Mouse (Mus musculus) layer of hippocampus, adult 9-11 months (tissue): ENCODE results near the gene Ntsr1.

Experiments used
- DNase-seq: peaks from one replicate; pipeline ENCODE4 v3.0.0; 2022

The Ntsr1 gene

DNA sequence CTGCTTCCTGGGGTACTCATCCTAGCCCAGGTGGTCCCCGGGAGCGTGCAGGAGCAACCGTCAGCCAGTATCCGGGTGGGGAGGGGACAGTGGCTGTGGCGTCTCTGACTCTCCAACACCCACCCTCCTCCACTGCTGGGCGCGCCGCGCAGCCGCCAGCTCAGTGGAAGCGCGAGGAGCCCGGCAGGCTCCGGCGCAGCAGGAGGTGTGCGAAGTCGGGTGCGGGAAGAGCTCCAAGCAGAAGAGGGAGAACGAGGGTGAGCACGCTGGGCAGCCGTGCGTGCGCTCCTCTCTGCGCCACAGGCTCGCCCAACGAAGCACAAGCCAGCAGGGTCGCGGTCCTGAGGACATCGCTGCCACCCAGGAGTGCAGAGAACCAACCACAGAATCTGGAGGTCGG lies at the start of gene Ntsr1:
Gene Ntsr1 (plus strand): TSS at position 236 of the 400 bp plus-strand sequence.
- DNase-seq = peak; percentile 15

- DNase-seq = no peak
Measured at GRCm38 (mm10) chr2:180450529-180450928, 49.2 kb upstream of the Ntsr1 start.

GRCm38 (mm10) chr2:180455723-180456698 lies 43.8 kb upstream of the Ntsr1 start, which contains the start of gene Slco4a1:
TSS of gene Slco4a1 (plus strand) at chr2:180456245.
- peak; percentile 55 for DNase-seq

DNA sequence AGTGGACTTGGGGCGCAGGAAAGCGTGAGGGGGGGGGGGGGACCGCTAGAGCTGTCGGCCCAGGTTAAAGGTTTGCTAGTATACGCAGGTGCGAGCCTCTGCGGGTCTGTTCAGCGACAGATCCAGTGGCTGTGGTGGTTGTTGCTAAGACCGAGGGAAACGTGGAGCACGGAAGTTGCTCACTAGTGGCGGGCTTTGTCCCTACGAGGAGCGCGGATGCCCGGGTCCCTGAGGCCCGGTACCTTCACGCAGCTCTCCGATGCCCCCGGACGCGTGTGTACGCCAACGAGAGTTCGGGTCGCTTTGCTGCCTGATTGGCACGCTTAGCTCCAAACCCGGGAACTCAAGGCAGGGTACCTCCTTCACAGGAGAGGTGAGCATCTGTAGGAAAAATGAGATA lies 43.1 kb upstream of the Ntsr1 start:
- DNase-seq = no peak

DNA sequence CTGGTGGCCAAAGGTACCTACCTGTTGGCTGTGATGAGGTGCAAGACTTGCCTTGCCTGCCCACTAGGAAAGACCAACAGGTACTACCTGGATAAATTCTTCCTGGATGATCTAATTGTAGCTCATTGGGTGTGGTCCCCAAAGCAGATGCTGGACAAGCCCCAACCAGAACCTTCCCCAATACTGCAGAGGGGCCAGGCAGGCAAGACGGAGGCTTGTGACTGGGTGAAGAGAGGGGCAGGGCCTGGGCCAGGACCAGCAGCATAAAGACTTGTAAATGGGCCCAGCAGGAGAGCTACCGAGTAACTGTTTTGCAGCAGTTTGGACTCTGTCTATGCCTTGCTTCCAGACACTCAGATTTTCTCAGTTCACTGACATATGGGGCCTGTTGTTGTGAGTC lies 42.1 kb upstream of the Ntsr1 start:
- no peak for DNase-seq

- DNase-seq = no peak
Measured at GRCm38 (mm10) chr2:180459437-180459836, 40.3 kb upstream of the Ntsr1 start.

DNA sequence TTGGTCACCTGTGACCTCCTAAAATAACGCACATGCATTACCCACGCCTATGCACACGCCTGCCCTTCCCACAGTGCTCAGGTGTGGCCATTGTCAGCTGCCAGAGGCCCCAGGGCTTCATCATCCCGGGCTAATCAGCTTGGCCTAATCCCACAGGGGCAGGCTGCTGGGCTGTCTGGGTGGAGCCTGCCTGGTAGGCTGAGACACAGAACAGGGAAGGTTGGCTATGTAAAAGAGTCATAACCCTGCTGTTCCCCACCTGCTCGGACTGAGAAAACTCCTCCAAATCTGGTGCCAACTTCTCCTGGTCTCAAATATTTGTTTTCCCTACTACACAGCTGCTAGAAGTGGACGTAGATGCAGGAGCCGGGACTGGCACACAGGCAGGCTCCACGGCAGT lies 39.0 kb upstream of the Ntsr1 start:
- no peak for DNase-seq

GRCm38 (mm10) chr2:180462593-180462992 lies 37.2 kb upstream of the Ntsr1 start:
- DNase-seq = no peak

DNA sequence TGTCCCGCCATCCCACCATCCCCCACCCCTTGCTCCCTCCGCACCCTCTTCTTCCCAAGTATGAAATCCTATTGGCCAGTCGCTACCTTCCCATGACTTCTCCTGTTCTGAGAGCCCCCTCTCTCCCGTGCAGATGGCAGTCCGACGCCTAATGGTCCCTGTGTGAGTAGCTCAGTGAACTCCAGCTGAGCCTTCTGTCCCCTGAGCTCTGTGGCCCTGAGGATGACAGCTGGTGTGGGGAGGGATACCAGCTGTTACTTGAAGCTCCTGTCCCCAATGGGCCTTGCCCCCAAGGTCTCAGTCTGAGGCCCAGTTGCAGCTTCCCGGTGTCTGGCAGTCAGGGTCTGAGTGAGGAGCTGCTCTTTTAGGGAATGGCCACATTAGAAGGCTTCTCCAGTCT lies 33.3 kb upstream of the Ntsr1 start:
- DNase-seq = no peak

DNA sequence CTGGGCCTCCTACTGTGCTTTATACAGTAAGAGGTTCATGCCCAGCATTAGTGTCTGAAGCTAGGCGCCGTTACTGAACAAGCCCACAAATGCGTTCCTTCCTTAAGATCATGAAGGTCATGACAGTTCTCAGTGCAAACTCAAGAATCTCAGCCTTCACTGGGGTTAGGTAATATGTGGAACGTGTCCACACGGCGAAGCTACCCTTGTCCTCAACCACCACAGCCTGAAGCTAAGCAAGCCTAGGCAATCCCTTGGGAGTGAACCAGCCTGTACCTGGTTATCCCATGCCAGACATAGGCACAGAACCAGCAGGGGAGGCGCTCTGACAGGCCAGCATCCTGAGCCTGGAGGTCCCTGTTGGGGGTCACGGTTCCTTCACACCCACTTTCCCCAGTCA lies 30.9 kb upstream of the Ntsr1 start:
- no peak for DNase-seq

GRCm38 (mm10) chr2:180469768-180470167 lies 30.0 kb upstream of the Ntsr1 start:
- no peak for DNase-seq

DNA sequence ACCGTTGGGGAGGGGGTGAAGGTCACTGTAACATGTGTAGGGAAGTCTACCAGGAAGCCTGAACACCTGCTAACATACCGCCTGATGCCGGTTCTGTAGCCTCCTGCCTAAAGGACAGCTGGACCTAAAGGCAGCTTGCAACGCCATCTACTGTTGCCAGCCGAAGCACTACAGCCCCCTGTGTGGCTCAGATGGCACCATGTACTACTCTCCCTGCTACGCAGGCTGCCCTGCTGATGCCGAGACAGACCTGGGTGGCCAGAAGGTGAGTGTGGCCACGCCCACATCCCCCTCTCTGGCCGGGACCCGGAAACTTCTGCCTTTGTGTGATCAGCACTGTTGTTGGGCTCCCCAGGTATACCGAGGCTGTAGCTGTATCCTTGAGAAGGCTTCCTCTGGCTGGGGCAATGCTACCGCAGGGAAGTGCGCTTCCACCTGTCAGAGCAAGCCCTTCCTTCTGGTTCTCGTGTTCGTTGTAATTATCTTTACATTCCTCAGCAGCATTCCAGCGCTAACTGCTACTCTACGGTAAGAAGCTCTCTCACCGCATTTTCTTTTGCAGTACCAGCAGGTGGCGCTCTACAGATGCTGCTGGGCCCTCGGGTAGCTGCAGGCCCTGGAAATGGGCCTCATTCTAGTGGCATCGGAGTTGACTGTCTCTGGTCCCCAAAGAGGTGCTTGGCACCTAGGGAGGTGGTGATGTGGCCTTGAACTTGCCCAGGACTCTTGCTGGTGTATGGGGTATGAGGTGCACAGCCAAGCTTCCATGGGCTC lies 27.3 kb upstream of the Ntsr1 start:
- DNase-seq = no peak

- peak; percentile 74 for DNase-seq
Measured at GRCm38 (mm10) chr2:180473080-180473440, 26.7 kb upstream of the Ntsr1 start.

- DNase-seq = no peak
Measured at GRCm38 (mm10) chr2:180474864-180475263, 24.9 kb upstream of the Ntsr1 start.

- no peak for DNase-seq
Measured at GRCm38 (mm10) chr2:180482274-180482673, 17.5 kb upstream of the Ntsr1 start.

DNA sequence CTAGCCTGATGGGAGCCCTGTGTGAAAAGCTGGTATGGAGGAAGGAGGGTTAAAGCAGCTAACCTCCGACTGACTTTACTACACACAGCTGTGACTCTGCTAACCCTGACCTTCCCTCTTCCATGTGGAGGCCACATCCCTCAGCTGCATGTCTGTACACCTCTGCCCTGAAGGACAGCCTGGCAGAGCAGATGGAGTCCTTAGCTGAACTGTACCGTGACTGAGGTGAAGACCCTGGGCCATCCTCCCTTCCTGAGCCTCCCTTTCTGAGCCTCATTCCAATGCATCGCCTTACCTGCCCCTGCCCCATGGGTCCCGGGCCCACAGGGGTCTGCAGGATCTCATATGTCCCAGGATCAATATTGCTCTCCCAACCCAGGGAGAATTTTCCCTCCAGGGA lies 14.9 kb upstream of the Ntsr1 start:
- DNase-seq = no peak

DNA sequence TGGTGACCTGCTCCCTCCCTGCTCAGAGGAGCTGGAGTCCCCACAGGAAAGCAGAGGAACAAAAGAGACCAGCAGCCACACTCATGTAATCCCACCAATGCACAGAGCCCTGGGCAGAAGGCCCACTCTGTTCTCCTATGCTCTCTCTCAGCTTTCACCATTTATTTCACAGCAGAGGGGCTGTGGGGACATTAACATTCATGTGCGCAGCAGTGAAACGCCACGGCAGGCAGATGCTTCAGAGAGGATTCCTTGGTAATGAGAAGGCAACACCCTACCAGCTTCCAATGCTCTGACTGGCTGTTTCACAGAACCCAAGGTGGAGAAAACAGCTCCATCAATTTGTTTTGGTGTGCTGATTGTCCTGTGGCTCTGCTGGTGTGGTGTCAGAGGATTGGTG lies 14.5 kb upstream of the Ntsr1 start:
- no peak for DNase-seq

GRCm38 (mm10) chr2:180488210-180488751 lies 11.5 kb upstream of the Ntsr1 start:
- DNase-seq = peak; percentile 45

DNA sequence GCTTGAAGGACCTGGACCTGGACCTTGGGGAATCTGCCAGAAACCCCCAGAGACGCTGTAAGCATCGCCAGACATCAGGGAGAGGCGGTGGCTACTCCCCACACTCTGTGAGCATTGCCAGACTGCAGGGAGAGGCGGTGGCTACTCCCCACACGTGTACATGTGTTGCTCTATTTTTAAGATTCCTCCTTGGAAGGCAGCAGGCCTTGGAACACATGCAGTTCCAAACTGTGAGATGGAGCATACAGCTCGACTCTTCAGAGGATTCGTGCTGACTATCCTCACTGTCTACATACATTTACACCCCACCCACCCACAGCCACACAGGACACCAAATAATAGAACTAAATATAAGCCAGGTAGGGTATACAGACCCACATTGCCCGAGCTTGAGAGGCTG lies 3.9 kb upstream of the Ntsr1 start:
- peak; percentile 53 for DNase-seq

DNA sequence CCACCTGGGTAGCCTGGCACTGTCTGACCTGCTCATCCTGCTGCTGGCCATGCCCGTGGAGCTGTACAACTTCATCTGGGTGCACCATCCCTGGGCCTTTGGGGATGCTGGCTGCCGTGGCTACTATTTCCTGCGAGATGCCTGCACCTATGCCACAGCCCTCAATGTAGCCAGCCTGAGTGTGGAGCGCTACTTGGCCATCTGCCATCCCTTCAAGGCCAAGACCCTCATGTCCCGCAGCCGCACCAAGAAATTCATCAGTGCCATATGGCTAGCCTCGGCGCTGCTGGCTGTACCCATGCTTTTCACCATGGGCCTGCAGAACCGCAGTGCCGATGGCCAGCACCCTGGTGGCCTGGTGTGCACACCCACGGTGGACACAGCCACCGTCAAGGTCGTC lies 950 bp downstream of the Ntsr1 start:
- DNase-seq = no peak

DNA sequence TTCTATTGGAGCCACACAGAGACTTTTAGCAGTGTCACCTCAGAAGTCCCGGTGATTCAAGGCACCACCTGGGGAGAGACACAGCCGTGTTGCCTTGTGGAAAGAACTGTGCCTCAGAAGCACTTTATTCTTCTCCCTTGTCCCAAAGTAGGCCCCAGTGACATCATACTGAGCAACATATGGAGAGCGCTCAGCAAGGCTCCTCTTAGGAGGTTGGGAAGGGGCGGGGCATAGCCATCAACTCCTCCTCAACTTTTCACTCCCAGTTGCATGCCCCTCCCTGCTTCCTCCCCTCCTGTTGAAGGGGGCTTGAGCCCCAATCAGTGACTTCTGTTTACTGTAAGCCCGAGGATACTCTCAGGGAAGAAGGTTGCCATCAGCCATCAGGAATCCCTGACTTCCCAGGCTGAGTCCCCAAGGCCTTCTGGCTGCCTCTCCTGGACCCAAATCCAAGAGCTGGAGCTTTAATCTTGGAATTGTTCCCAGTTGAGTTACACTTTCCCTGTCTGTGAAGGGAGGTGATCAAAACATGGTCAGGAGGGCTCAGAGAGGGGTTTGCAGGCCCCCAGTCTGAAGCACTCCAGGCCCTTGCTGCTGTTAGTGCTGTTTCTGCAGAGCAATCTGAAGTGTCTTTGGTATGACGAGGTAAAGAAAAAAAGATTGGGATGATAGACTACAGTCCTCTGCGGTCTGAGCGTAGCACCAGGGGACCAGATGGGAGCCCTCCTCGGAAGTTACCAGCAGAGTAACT lies 1.6 kb downstream of the Ntsr1 start:
- no peak for DNase-seq

DNA sequence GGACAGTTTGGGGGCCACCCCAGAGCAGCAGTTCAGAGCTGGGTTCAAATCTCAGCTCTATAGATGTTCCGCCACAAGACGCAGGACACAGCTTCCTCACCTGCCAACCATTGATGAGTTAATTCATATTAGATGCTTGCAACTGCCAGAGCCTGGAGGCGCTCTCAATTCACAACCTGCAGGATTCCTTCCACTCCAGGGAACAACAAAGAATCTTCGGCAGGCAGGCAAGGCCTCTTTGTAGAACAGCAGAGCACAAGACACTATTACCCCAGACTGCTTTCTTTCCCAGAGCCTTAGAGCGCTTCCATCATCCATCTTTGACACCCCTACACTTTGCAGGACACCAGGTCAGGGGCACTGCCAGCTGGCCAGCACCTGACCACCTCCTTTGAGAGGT lies 6.5 kb downstream of the Ntsr1 start:
- DNase-seq = no peak
